Mouse (Mus musculus) cortical plate, adult 2 months (tissue): ENCODE results near the gene Fgf15.

ENCODE experiments used
- CTCF ChIP-seq: fragments of 200-500 bp; IDR thresholded peaks from 2 replicates; pipeline ENCODE4 v1.5.1; 2011; ENCODE audit warnings: mild to moderate bottlenecking, control low read depth, low read length; ENCODE audit not compliant: insufficient read depth; ENCODE audit errors: extremely low read depth
- POLR2A ChIP-seq: fragments of 200-500 bp; IDR thresholded peaks from 2 replicates; pipeline ENCODE4 v1.6.1; 2011; ENCODE audit warnings: mild to moderate bottlenecking, low read length, control low read depth; ENCODE audit not compliant: insufficient read depth; ENCODE audit errors: extremely low read depth

DNA sequence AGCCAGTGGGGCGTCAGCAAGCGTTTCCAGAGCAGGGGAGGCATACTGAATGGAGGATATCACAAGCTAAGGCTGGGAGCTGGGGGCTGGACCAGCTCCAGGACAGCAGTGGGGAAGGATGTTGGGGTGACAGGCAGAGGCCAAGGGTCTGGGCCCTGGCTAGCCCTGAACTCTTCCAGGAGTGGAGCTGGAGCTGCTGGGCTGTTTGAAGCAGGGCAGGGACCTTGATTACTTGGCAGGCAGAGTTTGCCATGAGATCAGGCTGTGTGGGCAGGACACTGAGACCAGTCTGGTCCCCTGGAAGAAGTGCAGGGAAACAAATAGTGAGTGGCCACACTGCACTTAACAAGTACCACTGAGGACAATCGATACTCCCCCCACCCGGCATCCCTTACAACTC lies 22.1 kb upstream of the Fgf15 start:
- TF ChIP-seq CTCF (no peak), POLR2A (no peak)
